8 mouse cellular contexts compared by ENCODE assay signal in the genomic region with DNA sequence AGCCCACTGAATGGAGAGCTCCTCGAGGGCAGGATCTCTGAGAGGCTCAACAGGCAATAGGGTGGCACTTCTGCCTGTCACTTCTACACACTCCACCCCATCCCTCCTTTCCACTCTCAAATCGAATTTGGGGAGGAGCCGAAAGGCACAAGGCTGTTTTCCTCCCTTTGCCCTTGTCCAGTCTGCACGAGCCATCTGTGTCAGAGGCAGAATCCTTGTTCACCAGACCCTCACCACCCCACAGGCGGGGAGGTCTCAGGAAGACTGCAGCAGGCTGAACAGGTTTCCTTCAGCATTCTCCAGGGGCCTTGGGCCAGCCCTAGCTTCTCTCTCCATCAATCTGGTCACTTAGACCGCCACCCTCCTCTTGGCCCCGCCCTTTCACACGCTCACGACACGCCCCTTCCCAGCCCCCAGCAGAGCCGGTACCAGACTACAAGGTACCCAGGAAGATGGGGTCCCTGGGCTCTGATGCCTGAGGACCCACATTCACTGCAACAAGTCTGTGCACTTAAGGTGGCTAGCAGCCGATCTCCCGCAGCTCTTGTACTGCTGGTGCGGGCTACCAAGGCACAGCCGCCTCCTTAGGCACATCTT. TPM values are rescaled to one million over a fixed set of nuclear protein-coding genes. Genes with fewer than 3 reads are reported as not detected.
DNase-seq lines count a peak whose midpoint lies in the region; ATAC-seq and TF ChIP-seq lines count a peak whose summit lies in the region.

No protein-coding gene starts in this region.

- ATAC-seq in embryonic facial prominence, embryonic 13.5 days (ENCODE audit: insufficient number of reproducible peaks, insufficient read depth, low FRiP score, low TSS enrichment, low read depth), result 0 out of 2 replicates have a peak, but pooled peaks have one; percentile 17
- ATAC-seq in heart, embryonic 11.5 days (replicated peaks; ENCODE audit: insufficient number of reproducible peaks, low FRiP score, low TSS enrichment), result no peak
- ATAC-seq in liver, postnatal 0 days, result no peak
- ATAC-seq in megakaryocyte progenitor cell, adult 5-6 weeks (replicated peaks; ENCODE audit: poor library complexity), result no peak

- no peak for TF ChIP-seq CTCF in liver, postnatal 0 days (IDR thresholded peaks at IDR 0.05; ENCODE audit: low read depth)

- 3% methylated on average over 15 of the region's 15 CpGs for WGBS in embryonic facial prominence, embryonic 13.5 days
- 10% methylated on average over 15 of the region's 15 CpGs for WGBS in heart, embryonic 11.5 days (ENCODE audit: insufficient replicate concordance)
- WGBS in liver, postnatal 0 days (ENCODE audit: insufficient replicate concordance), result 38% methylated on average over 15 of the region's 15 CpGs

- no peaks in the 10 kb centered on the region for H3K9me3 ChIP-seq in embryonic facial prominence, embryonic 13.5 days
- H3K9me3 ChIP-seq in heart, embryonic 11.5 days (replicated peaks; ENCODE audit: control insufficient read depth, low read length), result no peaks in the 10 kb centered on the region
- no peaks in the 10 kb centered on the region for H3K9me3 ChIP-seq in liver, postnatal 0 days (ENCODE audit: low read length)

- H3K4me1 ChIP-seq in embryonic facial prominence, embryonic 13.5 days, result peaks cover 79% of the 10 kb centered on the region
- H3K4me1 ChIP-seq in heart, embryonic 11.5 days (ENCODE audit: control insufficient read depth, insufficient read depth, low read length), result peaks cover 70% of the 10 kb centered on the region
- peaks cover 9% of the 10 kb centered on the region; the same call in 1 of the 2 replicates for H3K4me1 ChIP-seq in liver, postnatal 0 days (ENCODE audit: insufficient read depth)

- 0 out of 2 replicates have a peak, but pooled peaks cover 2% of the 10 kb centered on the region for H3K36me3 ChIP-seq in embryonic facial prominence, embryonic 13.5 days
- H3K36me3 ChIP-seq in heart, embryonic 11.5 days (ENCODE audit: control insufficient read depth, insufficient read depth, low read length), result no peaks in the 10 kb centered on the region
- no peaks in the 10 kb centered on the region for H3K36me3 ChIP-seq in liver, postnatal 0 days (replicated peaks; ENCODE audit: insufficient read depth, low read length)

- H3K27ac ChIP-seq in embryonic facial prominence, embryonic 13.5 days, result peak overlapping the region; percentile 78
- 0 out of 2 replicates have a peak overlapping the region, but pooled peaks have one; percentile 47 for H3K27ac ChIP-seq in heart, embryonic 11.5 days (ENCODE audit: low read depth, low read length)
- H3K27ac ChIP-seq in liver, postnatal 0 days (ENCODE audit: low read depth), result no peak overlapping the region

- peak overlapping the region; percentile 93 for H3K4me2 ChIP-seq in embryonic facial prominence, embryonic 13.5 days
- peak overlapping the region; percentile 94 for H3K4me2 ChIP-seq in heart, embryonic 11.5 days
- peak overlapping the region; percentile 74; the same call in 1 of the 2 replicates for H3K4me2 ChIP-seq in liver, postnatal 0 days (ENCODE audit: low read depth, low read length)

- peak overlapping the region; percentile 60 for H3K4me3 ChIP-seq in embryonic facial prominence, embryonic 13.5 days
- peak overlapping the region; percentile 61 for H3K4me3 ChIP-seq in heart, embryonic 11.5 days (ENCODE audit: low read depth, low read length)
- no peak overlapping the region for H3K4me3 ChIP-seq in liver, postnatal 0 days (ENCODE audit: low read depth, low read length)

- no peaks in the 10 kb centered on the region for H3K27me3 ChIP-seq in embryonic facial prominence, embryonic 13.5 days
- no peaks in the 10 kb centered on the region for H3K27me3 ChIP-seq in heart, embryonic 11.5 days (ENCODE audit: control insufficient read depth, insufficient read depth, low read length)
- H3K27me3 ChIP-seq in liver, postnatal 0 days (ENCODE audit: insufficient read depth, low read length), result peaks cover 30% of the 10 kb centered on the region

- no peak for TF ChIP-seq EP300 in liver, postnatal 0 days (IDR thresholded peaks at IDR 0.05; ENCODE audit: low read depth)

- peak; percentile 83 to 86 for DNase-seq in cerebellum, postnatal 10 days
- DNase-seq in cerebellum, adult 9-11 months, result no peak
- peak; percentile 64 for DNase-seq in layer of hippocampus, adult 9-10 months (ENCODE audit: low spot score)
- DNase-seq in liver, postnatal 0 days, result no peak
- DNase-seq in right cerebral cortex, postnatal 36 days (ENCODE audit: low spot score in 2 of 2), result peak; percentile 63 to 64

- peak overlapping the region; percentile 75 for H3K9ac ChIP-seq in embryonic facial prominence, embryonic 13.5 days
- H3K9ac ChIP-seq in heart, embryonic 11.5 days (ENCODE audit: low read depth, low read length), result peak overlapping the region; percentile 73
- no peak overlapping the region for H3K9ac ChIP-seq in liver, postnatal 0 days (replicated peaks)

RNA-seq across cellular contexts. Expression of a gene that starts 23.9 kb away (rescaled TPM):
- 11.6 and 12.9 TPM in 2 replicates for polyA plus RNA-seq in embryonic facial prominence, embryonic 13.5 days (2015; fragmentation: Nextera tagmentation; extraction: Ambion mirVana)
- 25.2 and 30.8 TPM in 2 replicates for polyA plus RNA-seq in heart, embryonic 11.5 days (2014; fragmentation: Nextera tagmentation; extraction: Ambion mirVana)
- 0.92 and 0.94 TPM in 2 replicates for polyA plus RNA-seq in liver, postnatal 0 days (2015; fragmentation: Nextera tagmentation; extraction: Ambion mirVana)
- total RNA-seq in megakaryocyte progenitor cell, adult 5-6 weeks (2015), result 15.7 and 16.9 TPM in 2 replicates
- 2.0 and 2.8 TPM in 2 replicates for total RNA-seq in megakaryocyte progenitor cell, adult 5-6 weeks (2017)

Comparison
In these comparisons a context has a peak if more than half of its experiments do, and no peak if none do; other contexts are left out.
1. DNase-seq: peak in cerebellum, postnatal 10 days (2 of 2), layer of hippocampus, adult 9-10 months (single experiment) and right cerebral cortex, postnatal 36 days (2 of 2); none in cerebellum, adult 9-11 months (single experiment) and liver, postnatal 0 days (single experiment).
2. Peak in every context shown above with its lines, with median percentiles within 50 percentile points of each other: H3K4me2 ChIP-seq.